Mouse (Mus musculus) kidney, adult 2 months (tissue): ENCODE measurements around the gene Stk11. TPM values are rescaled to one million over a fixed set of nuclear protein-coding genes. Genes with fewer than 3 reads are reported as not detected.

Experiments used
- DNase-seq: peaks from one replicate; pipeline ENCODE4 v3.0.0; 2021
- H3K27ac ChIP-seq: fragments of 200-500 bp; 2 replicates; pipeline ENCODE4 v1.5.1; 2012; ENCODE audit warnings: low read depth, low read length, control low read depth, inconsistent platforms; ENCODE audit not compliant: insufficient read depth
- H3K27me3 ChIP-seq: fragments of 200-500 bp; replicated peaks from 2 replicates; pipeline ENCODE4 v1.6.1; 2012; ENCODE audit warnings: mild to moderate bottlenecking, moderate library complexity, low read length, inconsistent platforms; ENCODE audit not compliant: control insufficient read depth, insufficient read depth
- H3K36me3 ChIP-seq: fragments of 200-500 bp; 2 replicates; pipeline ENCODE4 v1.6.1; 2012; ENCODE audit warnings: mild to moderate bottlenecking, moderate library complexity, low read length, inconsistent platforms; ENCODE audit not compliant: control insufficient read depth, insufficient read depth
- H3K4me1 ChIP-seq: fragments of 200-500 bp; 2 replicates; pipeline ENCODE4 v1.6.1; 2011; ENCODE audit warnings: low read length; ENCODE audit not compliant: control insufficient read depth, insufficient read depth
- H3K4me3 ChIP-seq: fragments of 200-500 bp; 2 replicates; pipeline ENCODE4 v1.5.1; 2011; ENCODE audit warnings: mild to moderate bottlenecking, low read depth, low read length, control low read depth; ENCODE audit not compliant: insufficient read depth
- CTCF ChIP-seq: fragments of 200-500 bp; conservative IDR thresholded peaks from 2 replicates; pipeline ENCODE4 v1.5.1; 2011; ENCODE audit warnings: low read depth, mild to moderate bottlenecking, control low read depth, low read length, moderate library complexity, mixed read lengths; ENCODE audit not compliant: insufficient read depth, insufficient read length
- POLR2A ChIP-seq: fragments of 200-500 bp; IDR thresholded peaks from one replicate; pipeline ENCODE4 v1.6.1; 2011; ENCODE audit warnings: low read depth, low read length, control low read depth
- WGBS: fragments of 180-500 bp; shearing (Covaris S2); methylation state at CpG from one replicate; pipeline ENCODE4 v1.1.7; 2018; 5-methylcytosine and 5-hydroxymethylcytosine counted together
- polyA plus RNA-seq: library from polyadenylated mRNA; depleted of rRNA; stranded (reverse); fragments of >200 nt; gene quantifications from 2 replicates; pipeline ENCODE4 v1.2.3, GENCODE M21; 2012

The Stk11 gene
- polyA plus RNA-seq, 1 experiment = 114 TPM

- TF ChIP-seq CTCF (no peak), POLR2A (no peak)
- peaks cover 4% of the 10 kb centered on the region for H3K4me1 ChIP-seq
- peak; percentile 97 for DNase-seq
- H3K27me3 ChIP-seq = no peaks in the 10 kb centered on the region
- H3K4me3 ChIP-seq = peak overlapping the region; percentile 81
- H3K36me3 ChIP-seq = peaks cover 4% of the 10 kb centered on the region; the same call in 1 of the 2 replicates
- H3K27ac ChIP-seq = peak overlapping the region; percentile 94
- WGBS = under 1% methylated on average over 48 of the region's 48 CpGs
Observed at GRCm38 (mm10) chr10:80168038-80168661, 52.5 kb downstream of the Stk11 start.

GRCm38 (mm10) chr10:80169070-80169469 lies 53.5 kb downstream of the Stk11 start:
- H3K27ac ChIP-seq = no peak overlapping the region
- 44% methylated on average over 1 of the region's 1 CpGs for WGBS
- H3K4me1 ChIP-seq = peaks cover 3% of the 10 kb centered on the region

GRCm38 (mm10) chr10:80169651-80170050 lies 54.0 kb downstream of the Stk11 start:
- H3K36me3 ChIP-seq = peaks cover 4% of the 10 kb centered on the region; the same call in 1 of the 2 replicates
- H3K27ac ChIP-seq = no peak overlapping the region
- H3K4me3 ChIP-seq = no peak overlapping the region
- no peaks in the 10 kb centered on the region for H3K27me3 ChIP-seq
- no peak for DNase-seq
- WGBS = 74% methylated on average over 7 of the region's 7 CpGs
- no peak for TF ChIP-seq CTCF
- TF ChIP-seq POLR2A = no peak
- H3K4me1 ChIP-seq = no peaks in the 10 kb centered on the region; the same call in 1 of the 2 replicates

More at GRCm38 (mm10) chr10:80169070-80169469, 53.5 kb downstream of the Stk11 start:
- no peaks in the 10 kb centered on the region for H3K27me3 ChIP-seq
- no peak for DNase-seq
- H3K4me3 ChIP-seq = no peak overlapping the region
- TF ChIP-seq POLR2A (no peak), CTCF (no peak)
- peaks cover 4% of the 10 kb centered on the region; the same call in 1 of the 2 replicates for H3K36me3 ChIP-seq

GRCm38 (mm10) chr10:80170052-80170451 lies 54.4 kb downstream of the Stk11 start:
- H3K4me1 ChIP-seq = no peaks in the 10 kb centered on the region; the same call in 1 of the 2 replicates
- peaks cover 4% of the 10 kb centered on the region; the same call in 1 of the 2 replicates for H3K36me3 ChIP-seq
- no peak overlapping the region for H3K4me3 ChIP-seq
- TF ChIP-seq CTCF (no peak), POLR2A (no peak)
- no peak for DNase-seq
- H3K27me3 ChIP-seq = no peaks in the 10 kb centered on the region
- 91% methylated on average over 16 of the region's 16 CpGs for WGBS
- H3K27ac ChIP-seq = no peak overlapping the region

- no peak for DNase-seq
- Histone ChIP-seq H3K27me3 (no peaks in the 10 kb centered on the region), H3K27ac (no peak overlapping the region), H3K36me3 (peaks cover 4% of the 10 kb centered on the region; the same call in 1 of the 2 replicates), H3K4me3 (no peak overlapping the region), H3K4me1 (no peaks in the 10 kb centered on the region; the same call in 1 of the 2 replicates)
- TF ChIP-seq CTCF (no peak), POLR2A (no peak)
- 71% methylated on average over 19 of the region's 19 CpGs for WGBS
Observed at GRCm38 (mm10) chr10:80170601-80171021, 55.0 kb downstream of the Stk11 start.

GRCm38 (mm10) chr10:80171252-80171651 lies 55.6 kb downstream of the Stk11 start:
- Histone ChIP-seq H3K36me3 (peaks cover 4% of the 10 kb centered on the region; the same call in 1 of the 2 replicates), H3K4me3 (no peak overlapping the region), H3K27me3 (no peaks in the 10 kb centered on the region), H3K4me1 (no peaks in the 10 kb centered on the region; the same call in 1 of the 2 replicates), H3K27ac (no peak overlapping the region)
- 85% methylated on average over 15 of the region's 15 CpGs for WGBS
- DNase-seq = no peak
- TF ChIP-seq CTCF = no peak
- TF ChIP-seq POLR2A = no peak

- DNase-seq = peak; percentile 15
- Histone ChIP-seq H3K27ac (0 out of 2 replicates have a peak overlapping the region, but pooled peaks have one; percentile 6), H3K4me3 (no peak overlapping the region), H3K27me3 (no peaks in the 10 kb centered on the region), H3K36me3 (peaks cover 4% of the 10 kb centered on the region; the same call in 1 of the 2 replicates), H3K4me1 (no peaks in the 10 kb centered on the region; the same call in 1 of the 2 replicates)
- TF ChIP-seq POLR2A (no peak), CTCF (no peak)
- WGBS = 79% methylated on average over 45 of the region's 45 CpGs
Observed at GRCm38 (mm10) chr10:80171760-80172526, 56.3 kb downstream of the Stk11 start.
